Mouse (Mus musculus): ENCODE results near the gene Dnah3.

The Dnah3 gene

GRCm38 (mm10) chr7:119941569-119941968 is 153.5 kb downstream of the Dnah3 start:
- no peak for DNase-seq (ENCODE audit: low read depth, low spot score)

- DNase-seq (ENCODE audit: low read depth, low spot score) = no peak
Measured at GRCm38 (mm10) chr7:119937036-119937435, 158.0 kb downstream of the Dnah3 start.

GRCm38 (mm10) chr7:119936321-119936720 is 158.8 kb downstream of the Dnah3 start:
- DNase-seq (ENCODE audit: low read depth, low spot score) = no peak

GRCm38 (mm10) chr7:119928783-119929440 is 166.2 kb downstream of the Dnah3 start:
- DNase-seq (ENCODE audit: low read depth, low spot score) = no peak

GRCm38 (mm10) chr7:119921054-119921453 is 174.0 kb downstream of the Dnah3 start:
- DNase-seq (ENCODE audit: low read depth, low spot score) = no peak

GRCm38 (mm10) chr7:119920457-119920856 is 174.6 kb downstream of the Dnah3 start:
- DNase-seq (ENCODE audit: low read depth, low spot score) = no peak

- no peak for DNase-seq (ENCODE audit: low read depth, low spot score)
Measured at GRCm38 (mm10) chr7:119911727-119912126, 183.4 kb downstream of the Dnah3 start.

- no peak for DNase-seq (ENCODE audit: low read depth, low spot score)
Measured at GRCm38 (mm10) chr7:119906523-119907215, 188.4 kb downstream of the Dnah3 start.

GRCm38 (mm10) chr7:119899386-119900057 is 195.6 kb downstream of the Dnah3 start:
- no peak for DNase-seq (ENCODE audit: low read depth, low spot score)

GRCm38 (mm10) chr7:119898247-119898856 is 196.7 kb downstream of the Dnah3 start:
- DNase-seq (ENCODE audit: low read depth, low spot score) = no peak

GRCm38 (mm10) chr7:119897521-119898109 is 197.5 kb downstream of the Dnah3 start:
- no peak for DNase-seq (ENCODE audit: low read depth, low spot score)

GRCm38 (mm10) chr7:119895639-119896512 is 199.2 kb downstream of the Dnah3 start, which contains the start of the genes Lyrm1 and Dcun1d3:
Lyrm1 (plus strand) TSS chr7:119895861.
Dcun1d3 (minus strand) TSS chr7:119896298.
- DNase-seq (ENCODE audit: low read depth, low spot score) = peak; percentile 98

GRCm38 (mm10) chr7:119894818-119895544 is 200.1 kb downstream of the Dnah3 start:
- DNase-seq (ENCODE audit: low read depth, low spot score) = peak; percentile 35

- DNase-seq (ENCODE audit: low read depth, low spot score) = no peak
Measured at GRCm38 (mm10) chr7:119892742-119893141, 202.3 kb downstream of the Dnah3 start.

GRCm38 (mm10) chr7:119892198-119892597 is 202.9 kb downstream of the Dnah3 start:
- DNase-seq (ENCODE audit: low read depth, low spot score) = no peak

GRCm38 (mm10) chr7:119887887-119888286 is 207.2 kb downstream of the Dnah3 start:
- DNase-seq (ENCODE audit: low read depth, low spot score) = no peak

GRCm38 (mm10) chr7:119881229-119881628 is 213.9 kb downstream of the Dnah3 start:
- DNase-seq (ENCODE audit: low read depth, low spot score) = no peak

- no peak for DNase-seq (ENCODE audit: low read depth, low spot score)
Measured at GRCm38 (mm10) chr7:119880345-119880744, 214.7 kb downstream of the Dnah3 start.

GRCm38 (mm10) chr7:119879171-119879570 is 215.9 kb downstream of the Dnah3 start:
- DNase-seq (ENCODE audit: low read depth, low spot score) = no peak
